Mouse (Mus musculus) urinary bladder, postnatal 25 days (tissue): Measurements from ENCODE around the gene Sct.
"Not testable (repeated sequence)": the region's sequence is repeated elsewhere in the genome, so short reads cannot be mapped to it uniquely, and the experiment has no call there.

ENCODE experiments used
- DNase-seq: peaks from one replicate; pipeline ENCODE4 v3.0.0; 2022; ENCODE audit warnings: low spot score

Gene Sct

DNA sequence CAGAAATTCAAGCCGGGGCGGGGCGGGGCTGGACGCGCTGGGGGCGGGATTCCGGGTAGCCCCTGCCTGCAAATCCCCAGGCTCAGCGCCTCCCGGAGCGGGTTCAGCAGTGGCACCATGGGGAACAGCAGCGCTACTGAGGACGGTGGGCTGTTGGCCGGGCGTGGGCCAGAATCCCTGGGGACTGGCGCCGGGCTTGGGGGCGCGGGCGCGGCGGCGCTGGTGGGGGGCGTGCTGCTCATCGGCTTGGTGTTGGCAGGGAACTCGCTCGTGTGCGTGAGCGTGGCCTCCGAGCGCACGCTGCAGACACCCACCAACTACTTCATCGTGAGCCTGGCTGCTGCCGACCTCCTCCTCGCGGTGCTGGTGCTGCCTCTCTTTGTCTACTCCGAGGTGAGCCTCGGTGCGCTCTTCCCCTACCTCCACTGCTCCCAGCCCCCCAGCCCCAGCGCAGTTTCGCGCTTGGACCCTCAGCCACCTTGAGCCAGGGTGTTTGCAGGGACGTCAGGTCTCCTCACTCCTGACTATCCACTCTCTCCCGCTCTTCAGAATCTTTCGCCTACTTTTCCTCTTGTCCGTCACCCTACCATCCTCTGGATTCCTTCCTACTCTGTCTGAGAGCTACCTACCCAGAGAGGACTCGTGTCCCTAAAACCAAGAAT lies 13.1 kb upstream of the Sct start, which contains the start of gene Drd4:
Gene Drd4 (plus strand): TSS at position 86 of the 662 bp plus-strand sequence.
- no peak for DNase-seq

DNA sequence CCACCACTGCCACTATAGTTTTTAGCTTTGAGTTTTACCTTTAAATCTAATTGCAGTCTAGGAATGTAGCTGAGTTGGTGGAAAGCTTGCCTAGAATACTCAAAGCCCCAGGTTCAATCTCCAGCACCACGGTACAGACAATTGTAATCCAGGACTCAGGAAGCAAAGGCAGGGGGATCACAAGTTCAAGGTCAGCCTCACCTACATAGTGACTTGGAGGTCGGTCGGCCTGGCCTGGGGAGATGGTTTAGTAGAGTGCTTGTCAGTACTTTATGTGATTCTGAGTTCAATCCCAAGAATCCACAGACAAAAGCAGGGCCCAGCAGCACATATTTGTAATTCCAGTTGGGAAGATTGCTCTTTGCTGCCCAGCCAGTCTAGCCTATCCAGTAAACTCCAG lies 9.1 kb upstream of the Sct start:
- DNase-seq, result no peak

DNA sequence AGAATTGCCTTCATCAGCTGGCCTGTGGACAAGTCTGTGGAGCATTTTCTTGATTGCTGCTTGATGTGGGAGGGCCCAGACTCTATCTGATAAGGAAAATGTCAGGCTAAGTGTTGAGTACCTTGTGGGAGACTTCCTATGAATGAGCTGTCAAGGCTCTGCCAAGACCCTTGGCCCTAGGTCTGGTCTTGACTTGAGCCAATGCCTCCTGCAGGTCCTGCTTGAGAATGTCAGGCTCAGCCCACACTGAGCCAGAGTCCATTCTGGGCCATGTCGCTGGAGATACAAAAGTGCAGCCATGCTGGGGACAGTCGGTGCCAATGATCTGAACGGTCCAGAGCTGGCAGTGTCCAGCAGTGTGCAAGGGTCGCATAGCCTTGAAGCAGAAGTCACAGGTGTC lies 3.8 kb upstream of the Sct start:
- no peak for DNase-seq

DNA sequence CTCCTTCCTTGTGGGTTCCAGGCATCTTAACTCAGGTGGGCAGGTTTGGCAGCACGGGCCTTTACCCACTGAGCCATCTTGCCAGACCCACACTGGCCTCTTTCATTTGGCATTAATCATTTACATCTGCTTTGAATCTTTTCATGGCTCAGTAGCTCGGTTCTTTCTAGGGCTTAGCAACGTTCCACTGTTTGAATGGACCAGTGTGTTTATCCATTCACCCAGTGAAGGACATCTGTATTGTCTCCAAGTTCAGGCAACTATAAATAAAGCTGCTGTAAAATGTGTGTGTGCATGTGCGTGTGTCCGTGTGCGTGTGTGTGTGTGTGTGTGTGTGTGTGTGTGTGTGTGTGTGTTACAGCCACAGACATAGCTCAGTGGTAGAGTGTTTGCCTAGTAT lies 2.5 kb upstream of the Sct start:
- DNase-seq, result no peak

DNA sequence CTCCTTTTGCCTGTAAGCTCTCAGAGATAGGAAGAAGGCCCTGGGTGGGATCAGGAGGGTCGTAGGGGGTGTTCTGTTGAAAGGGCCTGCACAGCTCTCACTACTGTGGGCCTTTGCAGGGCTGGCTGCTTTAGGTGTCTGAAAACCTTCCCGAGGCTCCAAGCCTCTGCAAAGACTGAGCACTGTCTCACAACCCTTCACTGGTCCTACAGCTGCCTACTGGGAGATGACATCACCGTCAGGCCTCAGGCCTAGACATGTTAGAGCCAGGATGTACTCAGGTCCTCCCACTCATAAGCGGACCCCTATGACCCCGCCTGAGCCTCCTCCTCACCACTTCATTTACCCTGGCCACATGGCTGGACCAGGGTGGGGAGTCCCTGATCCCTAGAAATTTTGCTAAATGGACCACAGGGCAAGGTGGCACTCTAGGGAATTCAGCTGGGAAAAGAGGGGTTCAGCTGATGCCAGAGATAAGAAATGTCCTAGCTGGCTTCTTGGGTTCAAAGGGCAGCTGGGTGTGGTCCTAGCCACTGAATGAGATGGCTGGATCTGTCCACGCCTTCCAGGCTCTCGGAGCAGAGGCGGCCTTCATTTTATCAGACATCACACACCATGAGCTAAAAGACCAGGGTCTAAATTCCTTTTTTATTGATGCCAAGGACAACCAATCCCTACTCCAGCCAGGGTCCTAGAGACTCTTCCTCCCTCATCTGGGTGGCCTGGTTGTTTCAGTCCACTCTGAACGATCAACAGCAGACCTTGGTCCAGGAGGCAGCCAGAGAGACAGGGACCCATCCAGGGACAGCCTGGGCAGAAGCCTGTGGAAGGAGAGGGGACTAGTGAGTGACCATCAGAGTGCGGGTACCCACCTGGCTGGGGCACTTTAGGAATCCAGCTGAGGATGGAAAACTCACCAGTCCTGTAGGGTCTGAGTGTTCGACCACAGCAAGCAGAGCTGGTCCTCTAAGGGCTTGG lies 943 bp downstream of the Sct start:
- no peak for DNase-seq

DNA sequence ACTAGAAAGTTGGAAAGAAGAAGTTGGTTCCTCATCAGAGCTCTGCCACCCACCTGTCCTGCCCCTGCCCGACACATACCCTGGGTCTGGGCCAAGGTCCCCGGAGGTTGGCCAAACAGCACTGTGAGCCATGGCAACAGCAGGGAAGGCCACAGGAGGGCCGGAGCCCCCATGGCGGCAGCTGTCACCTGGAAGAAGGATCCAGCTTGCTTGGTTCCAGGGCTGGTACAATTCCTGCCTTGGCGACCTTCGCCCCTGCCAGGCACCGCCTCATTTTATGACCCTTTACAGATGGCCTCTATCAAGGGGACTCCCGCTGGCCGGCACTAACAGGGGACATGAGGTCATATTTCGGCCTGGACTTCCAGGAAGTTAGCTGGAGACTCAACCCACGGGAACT lies 2.4 kb downstream of the Sct start, which contains the start of gene Cdhr5:
Gene Cdhr5 (minus strand): TSS at position 241 of the 400 bp plus-strand sequence.
- no peak for DNase-seq

DNA sequence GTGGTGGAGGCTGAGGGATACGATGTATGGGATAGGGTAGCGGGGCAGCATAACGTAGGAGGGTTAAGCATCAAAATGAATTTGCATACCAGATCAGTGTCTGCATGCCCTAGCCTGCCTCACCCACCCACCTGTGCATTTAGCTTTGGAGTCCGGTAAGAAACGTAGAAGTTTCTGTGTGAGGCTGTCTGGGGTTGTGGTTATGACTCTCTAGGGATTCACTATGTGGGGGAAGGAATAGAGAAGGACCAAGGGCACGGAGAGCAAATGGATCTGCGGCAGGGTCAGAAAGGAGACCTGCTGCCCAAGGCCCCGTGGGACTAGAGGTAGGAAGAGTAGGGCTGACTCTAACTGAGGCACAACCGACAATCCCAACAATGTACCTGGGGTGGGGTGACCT lies 3.6 kb downstream of the Sct start:
- DNase-seq, result no peak

DNA sequence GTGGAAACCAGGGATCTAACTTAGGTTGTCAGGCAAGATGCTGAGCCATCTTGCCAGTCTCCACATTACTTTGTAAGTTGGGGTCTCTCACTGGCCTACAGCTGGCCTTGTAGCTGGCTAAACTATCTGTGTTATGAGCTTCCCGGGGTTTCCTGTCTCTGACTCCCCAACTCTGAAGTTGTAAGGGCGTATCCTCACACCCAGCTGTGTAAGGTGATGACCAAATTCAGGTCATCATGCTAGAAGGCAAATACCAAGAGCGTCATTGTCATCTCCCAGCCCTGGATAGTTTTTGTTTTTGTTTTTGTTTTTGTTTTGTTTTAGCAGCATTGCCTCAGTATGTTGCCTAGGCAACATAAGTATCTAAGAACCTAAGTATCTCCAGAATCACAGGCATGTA lies 8.3 kb downstream of the Sct start:
- no peak for DNase-seq

DNA sequence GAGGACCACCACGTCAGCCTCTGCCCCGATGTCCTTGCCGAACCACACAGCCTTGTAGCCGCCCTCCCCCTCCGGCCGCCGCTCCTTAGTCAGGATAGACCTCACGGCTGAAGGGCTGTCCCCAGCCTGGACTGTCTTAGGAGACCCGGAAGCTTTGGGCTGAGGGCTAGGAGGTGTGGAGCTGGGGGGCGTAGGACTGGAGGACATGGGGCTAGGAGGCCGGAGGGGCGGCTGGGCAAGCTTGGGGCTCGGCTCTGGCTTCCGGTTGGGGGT lies 9.7 kb downstream of the Sct start:
- no peak for DNase-seq

DNA sequence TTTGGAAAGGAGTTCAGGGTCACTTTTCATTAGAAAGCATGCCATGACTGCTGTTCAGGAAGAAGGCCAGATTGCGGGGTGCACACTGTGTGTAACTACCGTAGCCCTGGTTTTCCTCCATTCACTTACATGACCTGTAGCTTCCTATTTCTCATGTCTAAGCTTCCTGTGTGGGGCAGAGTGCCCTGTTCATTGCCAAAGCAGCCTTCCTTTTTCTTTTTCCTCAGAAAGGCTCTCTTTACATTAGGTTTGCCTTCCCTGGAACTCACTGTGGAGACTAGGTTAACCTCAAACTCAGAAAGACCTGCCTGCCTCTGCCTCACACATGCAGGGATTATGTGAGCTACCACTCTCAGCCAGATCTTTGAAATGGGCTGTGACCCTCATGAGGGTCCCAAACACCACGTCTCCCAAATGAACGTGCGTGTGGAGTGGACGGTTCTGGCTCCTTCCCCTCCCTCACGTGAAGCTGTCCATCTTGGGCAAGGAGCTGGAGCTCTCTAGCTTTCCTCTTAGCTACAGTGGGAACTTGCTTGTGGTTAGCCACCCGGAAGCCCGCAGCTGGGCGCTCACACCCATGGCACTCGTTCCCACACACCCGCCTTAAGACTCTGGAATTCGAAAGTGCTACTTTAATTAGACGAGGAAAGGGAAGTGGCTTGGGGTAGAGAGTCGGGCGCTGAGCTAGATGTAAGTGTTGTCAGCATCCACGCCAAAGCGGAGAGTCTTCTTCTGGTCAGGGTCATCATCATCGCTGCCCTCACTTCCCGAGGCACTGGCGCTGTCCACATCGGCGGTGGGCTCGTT lies 10.3 kb downstream of the Sct start:
- no peak for DNase-seq

DNA sequence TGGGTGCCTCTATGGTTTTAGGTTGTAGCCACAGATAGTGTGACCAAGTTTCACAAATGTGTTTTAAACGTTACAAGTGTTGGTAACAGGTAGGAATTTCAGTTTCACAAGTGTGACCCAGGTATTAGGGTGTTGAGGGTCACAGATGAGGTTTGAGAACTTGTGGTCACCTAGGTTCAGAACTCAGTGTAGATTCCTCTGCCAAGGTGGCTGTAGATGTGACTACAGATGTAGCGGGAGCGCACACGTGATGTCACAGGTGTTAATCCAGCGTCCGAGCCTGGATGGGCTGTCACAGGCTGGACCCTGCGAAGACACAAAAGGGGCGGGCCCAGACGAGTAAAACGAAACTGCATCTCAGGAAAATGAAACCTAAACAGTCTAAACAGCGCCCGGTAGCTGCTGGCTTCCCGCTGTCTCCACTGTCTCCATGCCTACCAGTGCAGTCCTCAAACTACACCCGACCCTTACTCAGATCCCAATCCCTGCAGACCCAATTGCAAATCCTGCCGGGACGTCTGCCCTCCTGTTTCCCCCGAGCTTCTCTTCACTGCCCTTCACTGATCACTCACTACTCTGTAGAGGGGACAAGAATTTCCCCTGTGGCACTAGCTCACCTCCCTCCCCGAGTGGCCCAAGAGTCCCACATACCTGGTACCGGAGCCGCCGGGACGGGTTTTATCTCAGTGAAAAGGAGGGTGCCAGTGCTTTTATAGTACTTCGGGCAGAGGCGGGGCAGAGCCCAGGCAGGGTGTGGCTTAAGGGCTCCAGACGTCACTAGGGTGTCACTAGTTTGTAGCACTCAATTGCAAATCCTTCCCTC lies 13.0 kb downstream of the Sct start, which contains the start of gene Irf7:
Gene Irf7 (minus strand): TSS at position 743 of the 823 bp plus-strand sequence.
- peak; percentile 54 for DNase-seq

DNA sequence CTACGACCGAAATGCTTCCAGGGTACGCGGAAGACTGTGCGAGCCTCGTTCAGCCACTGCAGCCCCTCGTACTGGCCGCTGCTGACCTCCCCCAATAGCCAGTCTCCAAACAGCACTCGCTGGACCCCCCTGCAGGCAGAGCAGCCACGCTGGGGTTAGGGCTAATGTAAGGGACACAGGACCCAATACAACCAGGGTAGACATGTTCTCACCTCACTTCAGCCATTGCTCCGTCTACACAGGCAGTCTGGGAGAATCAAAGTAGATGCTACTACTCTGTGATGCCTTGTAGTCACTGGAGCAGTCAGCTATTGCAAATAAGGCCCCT lies 13.6 kb downstream of the Sct start:
- DNase-seq, result no peak

DNA sequence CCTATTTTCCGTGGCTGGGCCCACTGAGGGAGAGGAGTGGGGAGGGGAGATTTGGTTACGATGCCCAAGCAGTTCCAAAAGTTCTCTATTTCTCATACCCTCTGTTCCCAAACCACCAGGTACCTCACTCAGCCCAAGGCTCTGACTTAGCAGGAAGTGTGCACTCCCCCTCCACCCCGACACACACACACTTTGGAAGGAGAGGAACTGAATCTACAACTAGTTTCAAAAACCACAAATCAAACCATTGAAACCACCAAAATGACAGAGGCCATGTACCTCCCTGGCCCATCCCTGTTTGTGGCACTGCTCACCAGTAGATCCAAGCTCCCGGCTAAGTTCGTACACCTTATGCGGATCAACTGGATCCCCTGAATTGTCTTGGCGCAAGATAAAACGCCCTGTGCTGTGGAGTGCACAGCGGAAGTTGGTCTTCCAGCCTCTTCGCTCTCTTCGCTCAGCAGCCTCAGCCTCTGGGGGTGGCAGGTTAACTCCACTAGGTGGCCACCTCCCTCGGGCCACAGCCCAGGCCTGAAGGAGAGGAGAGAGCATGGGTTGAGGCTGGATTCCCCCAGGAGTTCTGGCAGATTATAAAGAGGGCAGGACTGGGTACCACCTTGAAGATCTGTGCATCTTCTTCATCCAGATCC lies 14.0 kb downstream of the Sct start:
- DNase-seq, result no peak

DNA sequence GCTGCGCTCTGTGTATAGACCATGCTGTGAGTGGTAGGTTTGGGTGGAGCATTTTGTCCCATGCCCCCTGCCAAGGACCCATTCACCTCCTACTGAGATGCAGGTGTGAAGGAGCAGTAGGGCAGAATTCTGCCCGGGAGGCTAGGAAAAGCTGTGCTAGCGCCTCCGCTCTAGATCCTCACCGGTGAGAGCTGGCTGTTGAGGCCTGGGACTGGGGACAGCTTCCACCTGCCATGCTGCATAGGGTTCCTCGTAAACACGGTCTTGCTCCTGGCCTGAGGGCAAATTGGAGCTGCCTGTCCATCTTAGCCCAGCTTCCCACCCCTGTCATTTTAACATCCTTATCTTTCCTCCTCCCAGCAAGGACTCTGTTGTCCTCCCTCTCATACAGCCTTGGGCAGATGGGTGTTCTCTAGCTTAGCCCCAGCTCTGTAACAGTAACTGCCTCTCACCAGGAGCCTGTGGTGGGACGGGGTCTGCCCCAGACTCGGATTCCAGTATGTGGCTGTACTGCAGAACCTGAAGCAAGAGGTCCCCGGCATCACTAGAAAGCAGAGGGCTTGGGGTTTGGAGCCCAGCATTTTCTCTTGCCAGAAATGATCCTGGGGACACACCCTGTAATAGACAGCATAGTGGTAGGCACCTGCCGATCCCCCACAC lies 14.8 kb downstream of the Sct start:
- DNase-seq, result no peak

DNA sequence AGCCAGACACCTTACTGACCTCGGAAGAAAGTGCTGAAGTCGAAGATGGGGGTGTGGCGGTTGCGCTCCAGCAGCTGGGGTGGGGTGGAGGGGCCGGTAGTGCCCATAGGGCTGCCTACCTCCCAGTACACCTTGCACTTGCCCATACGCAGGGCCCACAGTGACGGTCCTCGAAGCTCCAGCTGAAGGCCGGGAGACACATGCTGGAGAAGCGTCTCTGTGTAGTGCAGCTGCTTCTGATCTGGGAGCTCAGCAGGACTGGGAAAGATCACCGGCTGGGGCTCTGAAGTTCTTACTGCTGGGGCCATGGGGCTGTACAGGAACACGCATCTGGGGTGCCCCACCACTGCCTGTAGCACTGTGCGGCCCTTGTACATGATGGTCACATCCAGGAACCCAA lies 15.3 kb downstream of the Sct start:
- no peak for DNase-seq

DNA sequence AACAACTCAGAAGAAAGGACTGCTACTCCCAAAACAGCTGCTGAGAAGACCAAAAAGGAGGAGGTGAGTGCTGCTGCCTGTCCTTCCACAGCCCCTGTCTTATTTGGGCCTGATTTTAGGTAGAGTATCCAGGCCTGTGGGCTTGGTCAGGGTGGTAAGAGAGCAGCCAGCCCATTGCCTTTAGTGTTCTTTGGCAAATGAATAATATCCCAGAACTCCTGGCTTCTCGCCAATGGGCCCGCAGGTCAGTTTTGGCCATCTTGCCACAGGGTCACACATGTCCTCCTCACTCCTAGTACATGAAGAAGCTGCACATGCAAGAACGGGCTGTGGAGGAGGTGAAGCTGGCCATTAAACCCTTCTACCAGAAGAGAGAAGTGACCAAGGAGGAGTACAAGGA lies 17.5 kb downstream of the Sct start:
- no peak for DNase-seq

DNA sequence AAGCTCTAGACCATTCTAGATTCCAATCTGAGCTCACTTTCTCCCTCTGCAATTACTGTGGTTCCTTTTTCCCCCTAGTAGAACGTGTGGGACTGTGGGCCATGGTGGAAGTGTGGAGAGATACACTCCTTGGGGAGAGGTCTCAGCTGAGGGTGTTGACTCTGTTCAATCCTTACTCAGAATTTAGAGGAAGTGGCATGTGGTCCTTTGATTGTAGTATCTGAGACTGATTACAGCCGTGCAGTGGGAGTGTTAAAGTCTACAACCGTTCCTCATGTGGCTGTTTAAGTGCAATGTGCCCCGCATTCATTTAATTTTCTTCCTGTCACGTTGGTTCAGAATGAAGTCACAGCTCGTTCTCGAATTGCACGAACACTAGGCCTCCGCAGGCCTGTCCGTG lies 22.8 kb downstream of the Sct start:
- DNase-seq, result no peak

DNA sequence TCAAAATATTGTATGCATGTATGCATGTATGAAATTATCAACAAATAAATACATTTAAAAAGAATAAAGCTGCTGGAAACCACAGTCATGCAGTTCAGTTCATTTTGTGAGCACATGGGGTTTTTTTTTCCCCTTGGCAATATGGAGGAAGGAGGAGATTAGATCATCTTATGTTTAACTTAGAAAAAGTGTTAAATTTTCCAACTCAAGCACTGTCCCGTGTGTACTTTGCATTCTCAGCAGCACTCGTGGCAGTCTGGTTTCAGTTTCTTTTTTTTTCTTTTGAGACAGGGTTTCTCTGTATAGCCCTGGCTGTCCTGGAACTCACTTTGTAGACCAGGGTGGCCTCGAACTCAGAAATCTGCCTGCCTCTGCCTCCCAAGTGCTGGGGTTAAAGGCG lies 28.4 kb downstream of the Sct start:
- not testable (repeated sequence) for DNase-seq

DNA sequence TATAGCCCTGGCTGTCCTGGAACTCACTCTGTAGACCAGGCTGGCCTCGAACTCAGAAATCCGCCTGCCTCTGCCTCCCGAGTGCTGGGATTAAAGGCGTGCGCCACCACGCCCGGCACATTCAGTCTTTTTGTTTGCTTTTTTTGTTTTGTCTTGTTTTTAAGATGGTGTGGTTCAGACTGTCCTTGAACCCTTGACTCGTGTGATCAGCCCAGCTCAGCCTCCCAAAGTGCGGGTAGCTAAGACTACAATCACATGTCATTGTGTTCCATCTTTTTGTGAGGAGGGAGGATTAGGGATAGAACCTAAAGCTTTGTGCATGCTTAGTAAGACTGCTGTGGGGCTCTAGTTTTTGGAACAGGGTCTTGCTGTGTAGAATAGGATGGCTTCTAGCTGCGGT lies 47.4 kb downstream of the Sct start:
- DNase-seq, result no peak

DNA sequence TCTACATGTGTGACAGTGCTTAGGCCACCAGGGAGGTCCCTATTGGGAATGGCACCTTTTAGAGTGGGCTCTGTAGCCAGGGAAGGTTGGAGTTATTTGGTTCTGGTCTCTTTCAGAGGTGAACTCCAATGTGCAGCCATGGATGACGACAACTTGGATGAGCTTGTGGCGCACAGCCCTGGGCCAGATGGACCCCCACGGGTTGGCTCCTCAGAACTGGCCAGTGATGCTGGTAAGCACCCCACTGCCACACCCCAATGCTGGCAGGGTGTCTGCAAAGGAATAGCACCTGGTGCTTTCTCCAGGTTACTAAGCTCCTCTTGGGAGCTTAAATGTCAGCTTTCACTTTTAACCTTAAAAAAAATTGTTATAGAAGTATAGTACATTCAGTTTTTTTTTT lies 47.8 kb downstream of the Sct start:
- DNase-seq, result no peak

DNA sequence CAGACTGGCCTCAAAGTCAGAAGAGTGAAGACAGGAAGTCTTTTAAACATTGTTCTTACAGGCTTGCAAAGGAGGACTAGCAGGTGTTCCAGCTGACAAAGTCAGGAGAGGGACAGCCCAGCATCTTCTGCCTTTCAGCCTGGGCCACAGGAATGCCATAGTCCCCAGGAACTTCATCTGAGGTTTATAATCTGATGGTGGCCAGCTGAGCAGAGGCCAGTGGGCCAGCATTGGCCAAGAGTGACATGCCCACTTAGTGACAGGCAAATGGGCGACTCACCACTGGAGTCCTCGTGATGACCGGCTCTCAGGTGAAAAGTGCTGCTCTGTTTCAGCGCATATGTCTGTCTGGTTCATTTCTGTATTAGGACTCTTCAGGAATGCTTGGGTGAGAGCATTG lies 48.4 kb downstream of the Sct start:
- DNase-seq, result no peak
